Mouse (Mus musculus) layer of hippocampus, adult 11-12 months (tissue): ENCODE results near the gene Tmem50b.
"Not testable (repeated sequence)": the region's sequence is repeated elsewhere in the genome, so short reads cannot be mapped to it uniquely, and the experiment has no call there.

Source experiments
- DNase-seq: peaks from one replicate; pipeline ENCODE4 v3.0.0; 2022; ENCODE audit warnings: low spot score

Tmem50b gene

DNA sequence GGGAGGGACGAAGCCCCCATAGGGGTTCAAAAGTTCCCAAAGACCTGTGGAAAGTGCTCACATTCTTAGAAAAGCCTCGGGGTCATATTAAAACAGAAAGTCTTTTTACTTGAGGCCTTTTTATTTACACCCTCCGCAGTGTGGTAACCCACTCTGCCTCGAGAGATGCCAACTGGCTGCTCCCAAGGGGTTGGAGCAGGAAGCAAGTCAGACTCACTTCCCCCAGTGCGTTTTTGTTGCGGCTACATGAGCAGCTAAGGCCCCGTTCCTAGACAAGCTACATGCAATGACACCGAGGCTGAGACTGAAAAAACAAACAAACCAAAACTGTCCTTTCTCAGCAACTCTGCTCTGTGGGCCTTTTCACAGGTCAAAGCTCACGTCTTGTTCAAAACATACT lies 59.1 kb downstream of the Tmem50b start:
- DNase-seq: no peak

DNA sequence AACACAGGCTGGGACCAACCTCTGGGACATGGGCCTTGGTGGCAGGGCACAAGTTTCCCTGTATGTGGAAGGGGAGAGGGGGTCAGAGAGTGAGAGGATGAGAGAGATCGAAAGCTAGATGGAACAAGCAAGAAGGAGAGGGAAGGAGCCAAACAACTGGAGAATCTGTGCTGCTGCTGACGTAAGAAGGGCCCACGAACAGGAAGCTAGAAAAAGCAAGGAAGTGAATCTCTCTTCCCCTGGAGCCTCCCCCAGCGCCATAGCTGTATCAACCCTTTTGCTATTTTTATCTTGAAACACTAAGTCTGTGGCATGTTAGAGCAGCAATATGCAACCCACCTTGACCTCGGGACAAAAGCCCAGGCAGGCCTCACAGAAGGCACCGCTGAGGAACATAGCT lies 59.5 kb downstream of the Tmem50b start:
- DNase-seq: no peak

DNA sequence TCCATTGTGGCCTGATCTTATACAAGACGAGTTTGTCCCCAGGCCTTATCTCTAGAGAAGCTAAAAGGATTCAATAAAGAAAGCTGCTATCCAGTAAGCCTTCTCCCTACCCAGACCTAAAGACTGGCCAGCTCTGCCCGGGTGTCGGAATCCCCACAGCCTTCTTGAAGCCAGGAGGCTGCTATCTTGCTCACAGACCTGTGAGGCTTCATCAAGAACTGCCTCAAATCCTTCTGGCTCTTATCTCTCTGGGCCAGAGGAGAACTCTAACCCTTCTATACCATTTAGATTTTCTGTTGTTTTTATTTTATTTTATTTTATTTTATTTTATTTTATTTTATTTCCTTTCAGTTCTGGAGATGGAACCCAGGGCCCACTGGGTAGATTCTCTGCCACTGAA lies 60.5 kb downstream of the Tmem50b start:
- no peak for DNase-seq

DNA sequence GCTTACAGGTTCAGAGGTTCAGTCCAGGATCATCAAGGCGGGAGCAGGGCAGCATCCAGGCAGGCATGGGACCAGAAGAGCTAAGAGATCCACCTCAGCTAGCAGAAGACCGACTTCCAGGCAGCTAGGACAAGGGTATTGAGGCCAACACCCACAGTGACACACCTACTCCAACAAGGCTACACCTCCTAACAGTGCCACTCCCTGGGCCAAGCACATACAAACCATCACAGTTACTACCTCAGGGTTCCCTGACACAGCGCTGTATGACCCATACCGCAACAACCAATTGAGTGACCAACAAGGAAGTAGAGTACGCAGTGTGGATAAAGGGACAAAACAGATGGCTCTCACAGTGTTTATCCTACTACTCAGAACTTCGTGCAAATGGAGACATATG lies 61.2 kb downstream of the Tmem50b start:
- DNase-seq: no peak

DNA sequence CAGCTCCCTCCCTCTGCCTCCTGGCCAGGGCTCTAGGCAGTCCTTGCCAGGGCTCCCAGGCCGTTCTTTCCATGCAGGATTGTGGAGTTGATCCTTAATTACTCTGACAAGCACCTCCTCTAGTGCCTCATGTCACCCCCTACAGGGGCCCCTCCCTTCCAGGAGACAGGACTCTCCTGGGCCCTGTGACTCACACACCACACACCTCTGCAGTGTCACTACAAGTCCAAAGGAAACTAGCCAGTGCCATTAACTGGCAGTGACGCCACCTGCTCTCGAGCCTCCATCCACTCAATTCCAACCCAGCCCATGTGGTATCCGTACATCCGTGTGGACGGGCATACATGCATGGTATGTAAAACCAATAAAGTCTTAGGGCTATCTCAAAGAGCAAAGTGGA lies 62.7 kb downstream of the Tmem50b start:
- DNase-seq: no peak

DNA sequence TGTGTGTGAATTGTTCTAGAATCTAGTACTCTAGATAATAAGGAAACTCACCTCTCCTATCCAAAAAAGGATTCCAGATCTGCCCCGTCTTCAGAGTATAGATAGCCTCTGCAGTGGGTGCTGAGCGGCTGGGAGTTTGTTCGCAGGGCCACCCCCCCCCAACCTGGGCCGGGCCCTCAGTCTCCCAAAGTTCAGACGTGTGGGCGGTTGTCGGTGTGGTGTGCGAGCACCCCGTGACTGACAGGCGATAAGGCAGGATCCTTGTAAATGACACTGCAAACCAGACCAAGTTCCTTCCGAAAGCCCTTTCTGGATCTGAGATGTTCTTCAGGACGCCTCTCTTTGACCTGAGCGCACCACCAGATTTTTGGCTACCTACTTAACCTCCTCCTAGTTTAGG lies 63.1 kb downstream of the Tmem50b start:
- DNase-seq: no peak

DNA sequence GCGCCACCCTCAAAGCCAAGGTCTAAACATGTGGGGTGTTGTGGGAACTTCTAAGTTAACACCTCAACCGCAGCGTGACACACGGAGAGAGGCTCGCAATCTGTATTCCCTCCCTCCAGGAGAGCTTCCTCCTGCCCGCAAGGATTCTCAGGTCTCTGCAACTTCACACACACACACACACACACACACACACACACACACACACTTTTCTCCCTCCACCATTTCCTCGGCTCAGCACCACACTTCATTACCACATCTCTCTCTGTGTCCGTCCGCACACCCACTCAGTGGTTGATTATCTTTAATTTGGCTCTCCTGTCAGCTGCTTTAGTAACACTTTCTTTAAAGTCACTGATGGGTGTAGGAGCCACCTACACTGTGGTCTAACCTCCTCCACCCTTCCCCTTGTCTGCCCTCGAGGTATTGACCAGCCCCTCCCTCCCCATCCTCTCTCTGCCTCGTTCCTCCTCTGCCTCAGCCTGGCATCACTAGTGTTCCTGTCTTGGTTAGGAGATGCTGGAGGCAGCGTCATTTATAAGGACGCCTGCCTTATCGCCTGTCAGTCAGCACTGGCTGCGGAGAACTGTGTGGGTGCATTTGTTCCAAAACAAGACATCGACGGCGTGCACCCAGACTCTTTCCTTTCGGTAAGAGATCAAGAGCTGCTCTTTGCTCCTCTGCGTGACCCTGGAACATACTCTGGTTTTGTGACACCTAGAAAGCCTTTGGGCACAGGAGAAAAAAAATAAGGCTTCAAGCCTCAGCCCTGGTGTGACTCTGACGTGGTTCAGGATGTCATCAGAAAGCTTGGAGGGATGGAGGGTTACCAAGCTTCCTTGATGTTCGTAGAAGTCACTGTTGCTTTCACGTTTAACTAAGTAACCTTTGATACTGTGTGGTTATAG lies 64.3 kb downstream of the Tmem50b start:
- no peak for DNase-seq

DNA sequence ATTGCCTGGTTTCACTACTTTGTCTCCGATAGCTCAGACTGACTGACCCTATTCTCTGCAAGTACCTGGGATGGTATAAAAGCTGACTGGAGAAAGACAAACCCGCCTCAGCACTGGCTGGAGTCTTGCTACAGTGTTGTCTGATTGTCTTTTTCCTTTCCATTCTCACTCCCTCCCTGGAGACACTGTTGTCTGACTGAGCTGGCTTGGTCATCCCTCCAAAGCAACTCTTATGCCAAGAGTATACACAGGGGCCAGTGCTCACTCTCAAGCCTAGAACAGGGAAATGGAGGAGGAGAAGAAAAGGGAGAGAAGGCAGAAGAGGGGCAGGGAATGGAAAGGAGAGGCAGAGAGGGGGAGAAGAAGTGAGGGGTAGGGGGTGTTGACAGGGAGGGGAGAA lies 65.2 kb downstream of the Tmem50b start:
- DNase-seq: no peak

DNA sequence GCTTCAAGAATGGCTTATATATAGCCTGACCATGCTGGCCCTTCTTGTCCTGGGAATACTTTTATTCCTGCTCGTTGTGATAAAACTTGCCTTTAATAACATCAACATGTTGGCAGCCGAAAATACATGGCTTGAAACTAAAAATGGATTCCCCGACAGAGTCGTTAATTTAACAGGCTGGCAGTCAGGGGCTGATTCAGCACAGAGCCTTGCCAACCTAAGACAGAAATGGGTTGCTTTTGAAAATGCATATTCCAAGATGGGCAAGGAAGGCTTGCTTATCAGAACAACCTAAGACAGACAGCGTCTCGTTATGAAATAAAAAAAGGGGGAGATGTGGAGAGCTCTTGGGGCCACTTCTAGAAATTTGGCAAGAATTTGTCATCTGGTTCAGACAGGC lies 65.7 kb downstream of the Tmem50b start:
- no peak for DNase-seq

DNA sequence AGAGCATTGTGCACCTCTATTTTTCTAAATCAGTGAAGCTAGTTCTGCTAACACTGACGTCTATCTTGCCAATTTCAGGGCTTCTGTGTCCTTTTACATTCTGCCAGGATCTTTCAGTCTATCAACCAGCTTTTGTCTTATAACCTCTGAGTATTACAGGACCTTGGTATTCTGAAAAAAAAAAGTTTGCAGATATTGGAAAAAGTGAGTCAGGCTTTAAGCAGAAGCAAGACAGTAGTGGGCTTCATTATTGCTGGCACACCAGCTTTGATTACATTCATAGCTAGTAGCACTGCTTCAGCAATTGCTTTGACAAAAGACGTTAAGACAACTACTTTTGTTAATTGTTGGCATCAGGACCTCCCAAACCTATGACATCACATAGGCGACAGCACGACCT lies 66.8 kb downstream of the Tmem50b start:
- not testable (repeated sequence) for DNase-seq

DNA sequence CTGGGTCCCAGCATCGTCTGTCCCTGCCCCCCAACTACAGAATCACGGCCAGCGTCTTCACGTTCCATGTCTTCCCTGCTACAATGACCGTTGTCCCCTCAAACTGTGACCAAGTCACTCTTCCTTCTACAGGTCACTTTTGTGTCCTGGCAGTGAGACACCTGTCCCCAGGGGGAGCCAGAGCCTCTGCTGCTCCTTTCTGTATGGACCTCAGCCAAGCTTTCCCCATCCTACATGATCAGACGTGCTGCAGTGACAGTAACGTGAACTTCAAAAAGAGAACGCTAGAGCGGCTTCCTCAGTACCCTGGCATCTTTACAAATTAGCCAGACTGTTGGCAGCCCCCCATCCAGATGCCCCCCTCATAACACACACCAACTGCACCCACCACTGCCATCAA lies 69.0 kb downstream of the Tmem50b start:
- no peak for DNase-seq

DNA sequence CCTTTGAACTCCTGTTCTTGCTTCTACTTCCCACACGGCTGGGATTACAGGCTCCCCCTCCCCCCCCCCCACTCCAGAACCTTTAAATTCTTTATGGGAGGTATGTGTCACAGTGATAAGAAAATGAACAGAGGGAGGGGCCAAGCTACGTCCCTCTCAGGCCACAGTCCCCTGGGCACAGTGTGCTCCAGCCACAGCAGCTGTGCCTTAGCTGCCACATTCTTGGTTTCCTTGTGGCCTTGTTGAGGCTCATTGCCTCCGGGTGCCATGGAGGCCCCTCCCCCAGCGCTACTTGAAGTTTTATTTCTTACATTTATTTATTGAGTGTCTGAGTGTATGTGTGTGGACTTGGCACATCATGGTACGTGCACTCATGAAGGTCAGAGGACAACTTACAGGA lies 70.1 kb downstream of the Tmem50b start:
- no peak for DNase-seq

DNA sequence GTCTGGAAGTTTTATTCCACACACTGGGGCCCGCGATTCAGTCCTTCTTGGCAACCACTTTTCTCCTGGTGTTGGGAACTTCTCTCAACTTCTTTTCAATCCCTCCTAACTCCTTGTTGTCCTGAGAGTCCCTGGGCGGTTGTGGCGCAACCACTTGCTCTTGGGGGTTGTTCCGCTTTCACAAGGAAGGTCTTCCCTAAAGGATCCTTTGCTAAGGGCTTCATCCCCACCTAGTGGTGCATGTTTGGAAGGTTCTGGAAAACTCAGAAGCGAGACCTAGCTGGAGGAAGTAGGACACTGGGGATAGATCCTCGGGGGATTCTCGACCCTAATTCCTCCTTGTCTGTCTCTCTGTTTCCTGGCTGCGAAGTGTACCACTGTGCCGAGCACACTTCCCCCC lies 70.5 kb downstream of the Tmem50b start:
- DNase-seq: peak; percentile 56

DNA sequence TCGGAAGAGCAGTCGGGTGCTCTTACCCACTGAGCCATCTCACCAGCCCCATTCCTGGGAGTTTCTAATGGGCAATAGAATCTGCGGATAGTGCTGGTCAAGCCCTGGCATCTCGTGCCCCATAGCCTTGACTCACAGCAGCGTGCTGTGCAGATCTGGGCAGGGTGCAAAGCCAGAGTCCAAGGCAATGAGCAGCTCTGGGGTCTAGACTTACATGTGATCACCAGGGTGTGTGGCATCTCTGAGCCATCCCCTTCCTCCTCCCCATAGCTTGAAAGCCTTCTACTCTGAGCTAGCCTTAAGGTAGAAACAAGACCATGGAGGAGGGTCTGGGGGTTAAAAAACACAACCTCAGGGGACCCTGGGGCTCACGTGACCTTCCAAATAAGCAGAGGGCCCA lies 71.3 kb downstream of the Tmem50b start:
- DNase-seq: no peak
